Mouse (Mus musculus) thymus, adult 2 months (tissue): Measurements from ENCODE around the gene Rffl.

Experiments
- CTCF ChIP-seq: fragments of 200-500 bp; IDR thresholded peaks from 2 replicates; pipeline ENCODE4 v1.5.1; 2012; ENCODE audit warnings: mild to moderate bottlenecking, control low read depth, low read length, moderate library complexity, borderline replicate concordance; ENCODE audit not compliant: control insufficient read depth, poor library complexity, insufficient read depth; ENCODE audit errors: extremely low read depth
- POLR2A ChIP-seq: fragments of 200-500 bp; IDR thresholded peaks from 2 replicates; pipeline ENCODE4 v1.6.1; 2012; ENCODE audit warnings: mild to moderate bottlenecking, low read length, control low read depth, moderate library complexity; ENCODE audit not compliant: control insufficient read depth, poor library complexity, insufficient read depth; ENCODE audit errors: extremely low read depth

- TF ChIP-seq POLR2A (no peak), CTCF (no peak)
Measured at GRCm38 (mm10) chr11:82833929-82834328, 37.1 kb downstream of the Rffl start.
